Mouse (Mus musculus) neural tube, embryonic 11.5 days (tissue): ENCODE measurements around the gene Golph3l. TPM values are rescaled to one million over a fixed set of nuclear protein-coding genes. Genes with fewer than 3 reads are reported as not detected.

Experiments used
- polyA plus RNA-seq: library from polyadenylated mRNA; unstranded; fragments of >200 nt; fragmentation: Nextera tagmentation; extraction: Ambion mirVana; gene quantifications from 2 replicates; pipeline ENCODE4 v1.2.1, GENCODE M21; 2014

Gene Golph3l
- polyA plus RNA-seq, 1 experiment from 2014 or later: 41.2 TPM

Other genes starting within 250 kb of the Golph3l start
- 67.1 and 68.7 TPM in 2 replicates for gene Setdb1, start 231.7 kb upstream of the Golph3l start, polyA plus RNA-seq
- gene 4930558C23Rik, start 186.1 kb upstream of the Golph3l start, polyA plus RNA-seq: not detected in 2 replicates
- gene Arnt, start 154.5 kb upstream of the Golph3l start, polyA plus RNA-seq: 23.4 and 27.2 TPM in 2 replicates
- gene Ctsk, start 89.7 kb upstream of the Golph3l start, polyA plus RNA-seq: 7.3 and 8.4 TPM in 2 replicates
- gene Ctss, start 62.1 kb upstream of the Golph3l start, polyA plus RNA-seq: 8.3 and 8.8 TPM in 2 replicates
- not detected in 2 replicates for gene Hormad1, start 29.3 kb upstream of the Golph3l start, polyA plus RNA-seq
- gene Ensa, start 36.1 kb downstream of the Golph3l start, polyA plus RNA-seq: 84.4 TPM in 2 replicates
- 75.7 and 79.4 TPM in 2 replicates for gene Mcl1, start 69.9 kb downstream of the Golph3l start, polyA plus RNA-seq
- 0.42 and 0.82 TPM in 2 replicates for gene Adamtsl4, start 99.0 kb downstream of the Golph3l start, polyA plus RNA-seq
- 20.5 and 21.5 TPM in 2 replicates for gene Ecm1, start 150.6 kb downstream of the Golph3l start, polyA plus RNA-seq
- 46.8 and 56.5 TPM in 2 replicates for gene Tars2, start 171.3 kb downstream of the Golph3l start, polyA plus RNA-seq
- gene Rprd2, start 229.9 kb downstream of the Golph3l start, polyA plus RNA-seq: 21.1 and 21.6 TPM in 2 replicates